Mouse (Mus musculus): Measurements from ENCODE around the gene Cfap74. TPM values are rescaled to one million over a fixed set of nuclear protein-coding genes. Genes with fewer than 3 reads are reported as not detected.

Gene Cfap74
- total and polyA plus RNA-seq, 3 experiments = 0.26 to 0.78 (median 0.32) TPM

DNA sequence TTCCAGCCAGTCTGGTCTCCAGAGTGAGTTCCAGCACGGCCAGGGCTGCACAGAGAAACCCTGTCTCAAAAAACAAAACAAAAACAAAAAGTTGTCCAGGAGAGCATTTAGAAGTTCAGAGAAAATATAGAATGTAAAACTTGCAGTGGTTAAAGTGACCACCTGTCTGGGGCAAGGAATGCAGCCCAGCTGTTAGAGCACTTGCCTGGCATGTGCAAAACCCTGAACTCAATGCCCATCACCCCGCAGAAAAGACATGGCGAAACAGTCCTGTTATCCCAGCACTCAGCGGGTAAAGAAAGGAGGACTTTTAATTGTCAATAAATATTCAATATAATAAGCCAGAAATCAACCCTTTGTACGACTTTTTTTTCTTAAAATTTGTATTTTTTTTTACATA, 49.6 kb downstream of the Cfap74 start:
- 79% methylated on average over 5 of the region's 5 CpGs for WGBS
- DNase-seq = no peak
- Histone ChIP-seq H3K79me2 (replicated peaks; ENCODE audit: control insufficient read depth, insufficient read depth, low read length) (no peaks in the 10 kb centered on the region), H3K27me3 (ENCODE audit: control insufficient read depth, insufficient read depth, low read length) (peaks cover 2% of the 10 kb centered on the region; the same call in 1 of the 2 replicates), H3K4me3 (no peak overlapping the region), H3K9ac (ENCODE audit: low read depth, low read length) (no peak overlapping the region), H3K27ac (no peak overlapping the region), H3K4me1 (ENCODE audit: control insufficient read depth, insufficient read depth, low read length) (no peaks in the 10 kb centered on the region; the same call in 1 of the 2 replicates), H3K36me3 (ENCODE audit: control insufficient read depth, insufficient read depth, low read length) (no peaks in the 10 kb centered on the region)
- TF ChIP-seq EP300 (IDR thresholded peaks at IDR 0.05; ENCODE audit: insufficient read depth, low read depth, low read length) = no peak
- no peak for TF ChIP-seq POLR2A (IDR thresholded peaks at IDR 0.05; ENCODE audit: insufficient read depth, low read depth, low read length)
- TF ChIP-seq CTCF (IDR thresholded peaks at IDR 0.05) = no peak
- intact Hi-C loops (cut with DNase I) = no loop called here

DNA sequence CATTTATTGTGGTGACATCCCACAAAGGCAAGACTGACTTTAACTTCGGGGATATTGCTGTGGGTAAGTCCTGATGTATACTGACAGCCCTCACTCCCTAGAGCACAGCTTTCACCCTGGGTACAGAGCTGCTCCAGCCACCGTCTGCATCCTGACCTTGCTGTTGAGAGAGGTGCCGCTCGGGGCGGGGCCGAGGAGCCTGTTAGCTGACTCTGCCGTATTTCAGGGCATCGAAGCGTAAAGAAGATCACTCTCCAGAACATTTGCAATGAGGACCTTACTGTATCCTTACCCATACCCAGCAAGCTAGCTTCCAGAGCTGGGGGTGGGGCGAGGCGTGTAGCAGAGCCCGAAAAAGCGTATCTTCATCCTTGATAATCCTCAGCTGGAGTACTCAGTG, 54.1 kb downstream of the Cfap74 start:
- Histone ChIP-seq H3K36me3 (ENCODE audit: control insufficient read depth, insufficient read depth, low read length) (no peaks in the 10 kb centered on the region), H3K27me3 (ENCODE audit: control insufficient read depth, insufficient read depth, low read length) (peaks cover 2% of the 10 kb centered on the region; the same call in 1 of the 2 replicates), H3K27ac (no peak overlapping the region), H3K4me1 (ENCODE audit: control insufficient read depth, insufficient read depth, low read length) (no peaks in the 10 kb centered on the region; the same call in 1 of the 2 replicates), H3K9ac (ENCODE audit: low read depth, low read length) (no peak overlapping the region), H3K79me2 (replicated peaks; ENCODE audit: control insufficient read depth, insufficient read depth, low read length) (no peaks in the 10 kb centered on the region), H3K4me3 (no peak overlapping the region)
- no peak for TF ChIP-seq CTCF (IDR thresholded peaks at IDR 0.05)
- no peak for TF ChIP-seq EP300 (IDR thresholded peaks at IDR 0.05; ENCODE audit: insufficient read depth, low read depth, low read length)
- TF ChIP-seq POLR2A (IDR thresholded peaks at IDR 0.05; ENCODE audit: insufficient read depth, low read depth, low read length) = no peak
- 74% methylated on average over 13 of the region's 13 CpGs for WGBS
- intact Hi-C loops (cut with DNase I) = no loop called here
- DNase-seq = no peak

DNA sequence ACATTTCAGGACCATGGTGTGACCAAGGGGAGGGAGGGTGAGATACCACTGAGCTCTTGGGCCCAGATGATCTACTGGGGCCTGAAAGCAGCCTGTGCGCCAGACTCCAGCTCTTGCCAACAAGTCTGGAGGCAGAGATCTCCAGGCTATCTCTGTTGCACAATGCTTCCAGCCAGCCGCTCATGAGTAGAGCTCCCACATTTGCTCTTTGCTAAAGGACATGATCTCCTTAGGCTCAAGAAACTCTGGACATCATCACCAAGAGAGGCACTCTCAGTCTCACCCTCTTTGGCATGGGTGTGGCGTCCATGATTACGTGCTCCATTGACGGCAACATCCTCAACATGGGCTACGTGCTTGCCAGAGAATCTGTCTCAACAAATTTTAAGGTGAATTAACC, 54.6 kb downstream of the Cfap74 start:
- H3K4me1 ChIP-seq (ENCODE audit: control insufficient read depth, insufficient read depth, low read length) = no peaks in the 10 kb centered on the region; the same call in 1 of the 2 replicates
- H3K9ac ChIP-seq (ENCODE audit: low read depth, low read length) = no peak overlapping the region
- H3K4me3 ChIP-seq = no peak overlapping the region
- H3K27me3 ChIP-seq (ENCODE audit: control insufficient read depth, insufficient read depth, low read length) = peaks cover 2% of the 10 kb centered on the region; the same call in 1 of the 2 replicates
- WGBS = 64% methylated on average over 6 of the region's 6 CpGs
- no peak overlapping the region for H3K27ac ChIP-seq
- TF ChIP-seq POLR2A (IDR thresholded peaks at IDR 0.05; ENCODE audit: insufficient read depth, low read depth, low read length) = no peak
- TF ChIP-seq CTCF (IDR thresholded peaks at IDR 0.05) = no peak
- TF ChIP-seq EP300 (IDR thresholded peaks at IDR 0.05; ENCODE audit: insufficient read depth, low read depth, low read length) = no peak
- no peaks in the 10 kb centered on the region for H3K36me3 ChIP-seq (ENCODE audit: control insufficient read depth, insufficient read depth, low read length)
- intact Hi-C loops (cut with DNase I) = no loop called here
- H3K79me2 ChIP-seq (replicated peaks; ENCODE audit: control insufficient read depth, insufficient read depth, low read length) = no peaks in the 10 kb centered on the region
- peak in 1 of 2 experiments; percentile 36 for DNase-seq

- Histone ChIP-seq H3K79me2 (replicated peaks; ENCODE audit: control insufficient read depth, insufficient read depth, low read length) (no peaks in the 10 kb centered on the region), H3K4me1 (ENCODE audit: control insufficient read depth, insufficient read depth, low read length) (no peaks in the 10 kb centered on the region; the same call in 1 of the 2 replicates), H3K36me3 (ENCODE audit: control insufficient read depth, insufficient read depth, low read length) (no peaks in the 10 kb centered on the region), H3K27ac (no peak overlapping the region), H3K27me3 (ENCODE audit: control insufficient read depth, insufficient read depth, low read length) (peaks cover 2% of the 10 kb centered on the region; the same call in 1 of the 2 replicates), H3K4me3 (no peak overlapping the region), H3K9ac (ENCODE audit: low read depth, low read length) (no peak overlapping the region)
- intact Hi-C loops (cut with DNase I) = no loop called here
- DNase-seq = no peak
- WGBS = 75% methylated on average over 4 of the region's 4 CpGs
- no peak for TF ChIP-seq CTCF (IDR thresholded peaks at IDR 0.05)
- no peak for TF ChIP-seq EP300 (IDR thresholded peaks at IDR 0.05; ENCODE audit: insufficient read depth, low read depth, low read length)
- no peak for TF ChIP-seq POLR2A (IDR thresholded peaks at IDR 0.05; ENCODE audit: insufficient read depth, low read depth, low read length)
These were observed 55.1 kb downstream of the Cfap74 start for GRCm38 (mm10) chr4:155464061-155464460.

DNA sequence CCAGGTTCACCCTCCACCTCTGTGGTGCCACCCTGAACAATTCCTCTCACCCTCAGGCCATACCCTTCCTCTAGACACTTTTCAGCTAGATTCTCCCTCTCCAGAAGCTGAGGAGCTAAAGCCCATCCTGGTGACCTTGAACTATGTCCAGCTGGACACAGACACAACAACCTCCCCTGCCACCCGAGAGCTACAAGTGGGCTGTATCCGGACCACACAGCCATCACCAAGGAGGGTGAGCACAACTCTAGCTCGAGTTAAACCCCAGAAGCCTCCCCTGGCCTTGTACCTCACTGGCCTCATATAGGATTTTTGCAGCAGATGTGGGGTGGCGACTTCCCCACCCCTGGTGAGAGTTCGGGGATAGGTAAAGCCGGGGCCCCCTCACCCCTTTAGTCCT, 56.6 kb downstream of the Cfap74 start:
- no peaks in the 10 kb centered on the region for H3K79me2 ChIP-seq (replicated peaks; ENCODE audit: control insufficient read depth, insufficient read depth, low read length)
- H3K4me1 ChIP-seq (ENCODE audit: control insufficient read depth, insufficient read depth, low read length) = peaks cover 2% of the 10 kb centered on the region
- H3K36me3 ChIP-seq (ENCODE audit: control insufficient read depth, insufficient read depth, low read length) = no peaks in the 10 kb centered on the region
- H3K9ac ChIP-seq (ENCODE audit: low read depth, low read length) = no peak overlapping the region
- H3K27me3 ChIP-seq (ENCODE audit: control insufficient read depth, insufficient read depth, low read length) = no peaks in the 10 kb centered on the region
- H3K4me3 ChIP-seq = no peak overlapping the region
- DNase-seq = no peak
- 76% methylated on average over 6 of the region's 6 CpGs for WGBS
- H3K27ac ChIP-seq = no peak overlapping the region
- intact Hi-C loops (cut with DNase I) = no loop called here
- TF ChIP-seq EP300 (IDR thresholded peaks at IDR 0.05; ENCODE audit: insufficient read depth, low read depth, low read length) (no peak), CTCF (IDR thresholded peaks at IDR 0.05) (no peak), POLR2A (IDR thresholded peaks at IDR 0.05; ENCODE audit: insufficient read depth, low read depth, low read length) (no peak)

DNA sequence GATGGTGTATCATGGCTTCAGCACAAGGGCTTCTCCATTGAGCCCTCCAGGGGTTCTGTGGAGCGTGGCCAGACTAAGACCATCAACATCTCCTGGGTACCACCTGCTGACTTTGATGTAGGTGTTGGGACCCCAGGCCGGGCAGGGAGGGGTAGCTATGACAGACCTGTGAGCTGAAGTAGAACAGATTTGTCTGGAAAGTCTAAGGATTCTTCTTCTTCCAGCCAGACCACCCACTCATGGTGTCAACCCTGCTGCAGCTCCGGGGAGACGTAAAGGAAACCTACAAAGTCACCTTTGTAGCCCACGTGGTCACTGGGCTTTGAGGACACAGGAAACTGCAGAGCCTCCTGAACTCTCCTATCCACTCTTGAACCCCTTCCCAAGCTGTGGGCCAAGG, 57.1 kb downstream of the Cfap74 start:
- no peaks in the 10 kb centered on the region for H3K27me3 ChIP-seq (ENCODE audit: control insufficient read depth, insufficient read depth, low read length)

More for the DNA sequence above, 57.1 kb downstream of the Cfap74 start:
- no peak overlapping the region for H3K9ac ChIP-seq (ENCODE audit: low read depth, low read length)
- no peaks in the 10 kb centered on the region for H3K79me2 ChIP-seq (replicated peaks; ENCODE audit: control insufficient read depth, insufficient read depth, low read length)
- WGBS = 90% methylated on average over 5 of the region's 5 CpGs
- no peak for TF ChIP-seq POLR2A (IDR thresholded peaks at IDR 0.05; ENCODE audit: insufficient read depth, low read depth, low read length)
- no peak for TF ChIP-seq EP300 (IDR thresholded peaks at IDR 0.05; ENCODE audit: insufficient read depth, low read depth, low read length)
- no peak for TF ChIP-seq CTCF (IDR thresholded peaks at IDR 0.05)
- H3K4me3 ChIP-seq = no peak overlapping the region
- peaks cover 2% of the 10 kb centered on the region for H3K4me1 ChIP-seq (ENCODE audit: control insufficient read depth, insufficient read depth, low read length)
- no peaks in the 10 kb centered on the region for H3K36me3 ChIP-seq (ENCODE audit: control insufficient read depth, insufficient read depth, low read length)
- no peak overlapping the region for H3K27ac ChIP-seq
- no peak for DNase-seq
- intact Hi-C loops (cut with DNase I) = no loop called here
